ENCODE assay signal across 11 mouse cellular contexts in the genomic region with DNA sequence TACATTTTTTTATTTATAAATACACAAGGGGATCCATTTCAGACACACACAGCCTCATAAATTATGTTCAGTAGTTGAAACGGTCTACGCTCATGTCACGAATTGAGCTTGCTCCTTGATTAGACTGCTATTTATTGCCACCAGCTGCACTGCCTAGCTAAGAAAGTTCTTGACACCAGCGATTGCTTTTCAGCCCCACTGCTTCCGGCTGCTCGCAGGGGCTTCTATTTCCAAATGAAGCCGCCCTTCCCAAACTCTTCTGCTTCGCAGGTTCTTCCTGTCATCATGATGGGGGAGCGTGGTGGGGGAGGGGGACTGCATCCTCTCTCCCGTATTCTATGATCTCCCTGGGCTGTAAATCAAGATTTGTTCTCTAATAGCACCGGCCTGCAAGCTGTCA.
A peak's percentile ranks its signal among the peaks of the same experiment; 100 is the strongest.
DNase-seq lines count a peak whose midpoint lies in the region; ATAC-seq and TF ChIP-seq lines count a peak whose summit lies in the region.
"Had no signal": no experiment of that assay in that cellular context is flagged by ENCODE, and none has a peak within 500 bp of the region (broad histone marks: within the 10 kb centered on the region; RNA-seq: fewer than 3 reads in every experiment).

No protein-coding gene starts in this region.

- no peaks in the 10 kb centered on the region for H3K27me3 ChIP-seq in cerebellum, adult 2 months (ENCODE audit: control insufficient read depth, insufficient read depth, low read length)
- H3K27me3 ChIP-seq in hindbrain, embryonic 14.5 days (ENCODE audit: control insufficient read depth, insufficient read depth, low read length): no peaks in the 10 kb centered on the region
- H3K27me3 ChIP-seq in neural tube, embryonic 12.5 days (replicated peaks): no peaks in the 10 kb centered on the region
- H3K27me3 ChIP-seq: Patski had no signal

- ATAC-seq in hindbrain, embryonic 14.5 days (ENCODE audit: low FRiP score): no peak
- peak; percentile 69 for ATAC-seq in neural tube, embryonic 12.5 days (ENCODE audit: low FRiP score, low read depth)
- ATAC-seq: Patski had no signal

- 21% methylated on average over 11 of the region's 11 CpGs for WGBS in cerebellum, adult 2 months
- 36% methylated on average over 11 of the region's 11 CpGs for WGBS in hindbrain, embryonic 14.5 days
- 11% methylated on average over 11 of the region's 11 CpGs for WGBS in neural tube, embryonic 12.5 days

- no peaks in the 10 kb centered on the region for H3K9me3 ChIP-seq in hindbrain, embryonic 14.5 days (ENCODE audit: control insufficient read depth, low read length)
- no peaks in the 10 kb centered on the region for H3K9me3 ChIP-seq in neural tube, embryonic 12.5 days

- no peak for TF ChIP-seq CTCF in cerebellum, adult 2 months (IDR thresholded peaks at IDR 0.05; ENCODE audit: borderline replicate concordance, insufficient read depth, low read depth, low read length)

- TF ChIP-seq POLR2A in cerebellum, adult 2 months (IDR thresholded peaks at IDR 0.05; ENCODE audit: borderline replicate concordance, insufficient read depth, low read length): no peak

- no peak overlapping the region for H3K4me3 ChIP-seq in cerebellum, adult 2 months (replicated peaks; ENCODE audit: insufficient read depth, low read depth, low read length)
- no peak overlapping the region for H3K4me3 ChIP-seq in hindbrain, embryonic 14.5 days (replicated peaks; ENCODE audit: low read length)
- H3K4me3 ChIP-seq in neural tube, embryonic 12.5 days: no peak overlapping the region

- H3K9ac ChIP-seq in hindbrain, embryonic 14.5 days: no peak overlapping the region
- no peak overlapping the region for H3K9ac ChIP-seq in neural tube, embryonic 12.5 days

- no peaks in the 10 kb centered on the region for H3K36me3 ChIP-seq in hindbrain, embryonic 14.5 days (replicated peaks; ENCODE audit: control insufficient read depth, insufficient read depth)
- H3K36me3 ChIP-seq in neural tube, embryonic 12.5 days: no peaks in the 10 kb centered on the region

- no peaks in the 10 kb centered on the region for H3K4me1 ChIP-seq in cerebellum, adult 2 months (ENCODE audit: control insufficient read depth, insufficient read depth, low read length)
- peaks cover 8% of the 10 kb centered on the region for H3K4me1 ChIP-seq in hindbrain, embryonic 14.5 days (replicated peaks; ENCODE audit: control insufficient read depth, insufficient read depth, low read length)
- H3K4me1 ChIP-seq in neural tube, embryonic 12.5 days: peaks cover 17% of the 10 kb centered on the region

- peak overlapping the region; percentile 31 for H3K4me2 ChIP-seq in hindbrain, embryonic 14.5 days (replicated peaks)
- peak overlapping the region; percentile 47; the same call in 1 of the 2 replicates for H3K4me2 ChIP-seq in neural tube, embryonic 12.5 days (replicated peaks)

- no peak overlapping the region for H3K27ac ChIP-seq in cerebellum, adult 2 months (ENCODE audit: insufficient read depth, low read length)
- peak overlapping the region; percentile 18; the same call in 1 of the 2 replicates for H3K27ac ChIP-seq in hindbrain, embryonic 14.5 days
- H3K27ac ChIP-seq in neural tube, embryonic 12.5 days: no peak overlapping the region

- peak; percentile 14 to 25 for DNase-seq in cerebellum, postnatal 10 days
- DNase-seq in cerebellum, adult 2 months: no peak
- peak; percentile 18 for DNase-seq in left cerebral cortex, postnatal 4 days
- DNase-seq in left cerebral cortex, postnatal 25 days (ENCODE audit: low spot score in 2 of 2): no peak
- peak; percentile 25 for DNase-seq in hindbrain, embryonic 14.5 days (ENCODE audit: low spot score)
- DNase-seq in adrenal gland, adult 18-20 months (ENCODE audit: low spot score in 2 of 2): no peak
- DNase-seq in thymus, postnatal 4 days: no peak
- DNase-seq: cerebellum, adult 18-20 months; lung, adult 18-20 months had no signal

- intact Hi-C loops in left cerebral cortex, postnatal 4 days (cut with DNase I): no loop called here
- intact Hi-C loops in left cerebral cortex, postnatal 25 days (cut with DNase I): no loop called here

Comparison
In these comparisons a context has a peak if more than half of its experiments do, and no peak if none do; other contexts are left out.
1. DNase-seq: peak in cerebellum, postnatal 10 days (2 of 2), left cerebral cortex, postnatal 4 days (single experiment) and hindbrain, embryonic 14.5 days (single experiment); none in cerebellum, adult 2 months (0 of 2), left cerebral cortex, postnatal 25 days (0 of 2), adrenal gland, adult 18-20 months (0 of 2) and thymus, postnatal 4 days (single experiment).